Mouse (Mus musculus): ENCODE data around the gene Map3k4. TPM values are rescaled to one million over a fixed set of nuclear protein-coding genes. Genes with fewer than 3 reads are reported as not detected.

The Map3k4 gene
- polyA plus RNA-seq, 1 experiment from 2014 or later, result 45.0 TPM

DNA sequence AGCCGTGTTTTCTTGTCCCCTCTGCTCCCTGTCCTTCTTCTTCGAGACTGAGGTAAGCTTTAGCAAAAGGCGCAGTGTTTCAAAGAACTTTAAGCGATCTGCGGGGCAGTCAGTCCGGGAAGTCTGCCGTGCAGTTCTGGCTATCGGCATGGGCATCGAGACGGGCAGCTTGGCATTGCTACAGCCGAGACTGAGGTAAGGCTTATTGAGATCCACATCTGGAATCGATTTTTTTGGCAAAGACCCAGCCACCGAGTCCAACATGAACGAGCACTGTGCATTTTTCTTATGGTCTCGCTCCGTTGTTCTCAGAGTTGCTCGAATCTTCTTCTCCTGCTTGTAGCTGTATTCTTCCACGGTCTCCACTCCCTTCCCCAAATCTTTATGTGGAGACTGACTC, 46.8 kb downstream of the Map3k4 start:
- Histone ChIP-seq H3K9me3 (ENCODE audit: control insufficient read depth, low read length) (no peaks in the 10 kb centered on the region), H3K36me3 (ENCODE audit: control insufficient read depth, insufficient read depth, low read length) (peaks cover 18% of the 10 kb centered on the region), H3K9ac (ENCODE audit: low read length) (no peak overlapping the region), H3K4me2 (ENCODE audit: low read depth) (no peak overlapping the region), H3K27me3 (ENCODE audit: control insufficient read depth, insufficient read depth, low read length) (no peaks in the 10 kb centered on the region), H3K4me3 (ENCODE audit: low read depth, low read length) (no peak overlapping the region), H3K27ac (ENCODE audit: low read depth, low read length) (no peak overlapping the region), H3K4me1 (ENCODE audit: control insufficient read depth, insufficient read depth, low read length) (no peaks in the 10 kb centered on the region)
- no peak for ATAC-seq (ENCODE audit: insufficient read depth, low FRiP score, low TSS enrichment)
- 95% methylated on average over 18 of the region's 18 CpGs for WGBS
- DNase-seq (ENCODE audit: low spot score), result no peak

DNA sequence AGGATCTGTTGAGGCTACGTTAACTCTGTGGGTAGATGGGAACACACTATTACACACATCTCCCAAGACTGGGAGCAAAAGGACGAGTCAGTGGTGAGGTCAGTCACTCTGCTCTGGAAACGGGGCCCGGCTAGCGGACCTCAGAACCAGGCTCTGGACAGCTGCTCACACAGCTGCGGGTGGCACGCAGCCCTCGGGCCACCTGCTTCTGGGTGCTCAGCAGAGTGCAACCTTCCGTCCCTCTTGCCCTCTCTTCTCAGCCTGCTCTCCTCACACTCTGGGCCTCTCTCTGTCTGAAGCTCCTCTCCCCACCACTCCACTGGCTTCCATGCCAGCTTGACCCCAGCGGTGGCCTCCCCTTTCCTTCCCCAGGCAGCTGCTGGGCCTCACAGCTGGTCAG, 50.1 kb downstream of the Map3k4 start:
- H3K4me2 ChIP-seq (ENCODE audit: low read depth), result no peak overlapping the region
- H3K27me3 ChIP-seq (ENCODE audit: control insufficient read depth, insufficient read depth, low read length), result no peaks in the 10 kb centered on the region
- H3K36me3 ChIP-seq (ENCODE audit: control insufficient read depth, insufficient read depth, low read length), result peaks cover 13% of the 10 kb centered on the region
- 0 out of 2 replicates have a peak overlapping the region, but pooled peaks have one; percentile 8 for H3K27ac ChIP-seq (ENCODE audit: low read depth, low read length)
- H3K9me3 ChIP-seq (ENCODE audit: control insufficient read depth, low read length), result no peaks in the 10 kb centered on the region
- H3K4me3 ChIP-seq (ENCODE audit: low read depth, low read length), result no peak overlapping the region
- H3K4me1 ChIP-seq (ENCODE audit: control insufficient read depth, insufficient read depth, low read length), result peaks cover 2% of the 10 kb centered on the region
- DNase-seq (ENCODE audit: low spot score), result no peak
- no peak for ATAC-seq (ENCODE audit: insufficient read depth, low FRiP score, low TSS enrichment)
- no peak overlapping the region for H3K9ac ChIP-seq (ENCODE audit: low read length)
- 86% methylated on average over 10 of the region's 10 CpGs for WGBS

DNA sequence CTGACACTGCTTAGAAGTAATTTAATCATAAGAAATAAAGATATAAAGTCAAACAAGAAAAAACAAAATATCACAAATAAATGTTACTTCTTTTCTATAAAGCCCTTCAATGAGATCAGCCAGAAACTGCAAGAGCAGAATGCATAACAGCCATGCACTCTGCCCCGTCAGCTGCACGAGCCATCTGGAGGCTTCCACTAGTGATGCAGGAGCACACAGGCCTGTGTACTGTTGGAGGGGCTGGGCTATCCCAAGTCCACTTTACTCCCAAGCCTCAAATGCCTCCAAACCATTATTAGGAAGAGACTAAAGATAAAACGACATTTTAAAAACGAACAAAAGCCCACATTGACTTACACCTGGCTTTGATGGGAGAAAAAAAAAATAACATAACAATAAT, 50.5 kb downstream of the Map3k4 start:
- no peak for DNase-seq (ENCODE audit: low spot score)
- H3K9me3 ChIP-seq (ENCODE audit: control insufficient read depth, low read length), result no peaks in the 10 kb centered on the region
- H3K4me2 ChIP-seq (ENCODE audit: low read depth), result no peak overlapping the region
- H3K27me3 ChIP-seq (ENCODE audit: control insufficient read depth, insufficient read depth, low read length), result no peaks in the 10 kb centered on the region
- H3K36me3 ChIP-seq (ENCODE audit: control insufficient read depth, insufficient read depth, low read length), result peaks cover 13% of the 10 kb centered on the region
- no peak for ATAC-seq (ENCODE audit: insufficient read depth, low FRiP score, low TSS enrichment)
- H3K9ac ChIP-seq (ENCODE audit: low read length), result no peak overlapping the region
- H3K27ac ChIP-seq (ENCODE audit: low read depth, low read length), result no peak overlapping the region
- 82% methylated on average over 4 of the region's 4 CpGs for WGBS
- H3K4me1 ChIP-seq (ENCODE audit: control insufficient read depth, insufficient read depth, low read length), result peaks cover 2% of the 10 kb centered on the region
- H3K4me3 ChIP-seq (ENCODE audit: low read depth, low read length), result no peak overlapping the region

DNA sequence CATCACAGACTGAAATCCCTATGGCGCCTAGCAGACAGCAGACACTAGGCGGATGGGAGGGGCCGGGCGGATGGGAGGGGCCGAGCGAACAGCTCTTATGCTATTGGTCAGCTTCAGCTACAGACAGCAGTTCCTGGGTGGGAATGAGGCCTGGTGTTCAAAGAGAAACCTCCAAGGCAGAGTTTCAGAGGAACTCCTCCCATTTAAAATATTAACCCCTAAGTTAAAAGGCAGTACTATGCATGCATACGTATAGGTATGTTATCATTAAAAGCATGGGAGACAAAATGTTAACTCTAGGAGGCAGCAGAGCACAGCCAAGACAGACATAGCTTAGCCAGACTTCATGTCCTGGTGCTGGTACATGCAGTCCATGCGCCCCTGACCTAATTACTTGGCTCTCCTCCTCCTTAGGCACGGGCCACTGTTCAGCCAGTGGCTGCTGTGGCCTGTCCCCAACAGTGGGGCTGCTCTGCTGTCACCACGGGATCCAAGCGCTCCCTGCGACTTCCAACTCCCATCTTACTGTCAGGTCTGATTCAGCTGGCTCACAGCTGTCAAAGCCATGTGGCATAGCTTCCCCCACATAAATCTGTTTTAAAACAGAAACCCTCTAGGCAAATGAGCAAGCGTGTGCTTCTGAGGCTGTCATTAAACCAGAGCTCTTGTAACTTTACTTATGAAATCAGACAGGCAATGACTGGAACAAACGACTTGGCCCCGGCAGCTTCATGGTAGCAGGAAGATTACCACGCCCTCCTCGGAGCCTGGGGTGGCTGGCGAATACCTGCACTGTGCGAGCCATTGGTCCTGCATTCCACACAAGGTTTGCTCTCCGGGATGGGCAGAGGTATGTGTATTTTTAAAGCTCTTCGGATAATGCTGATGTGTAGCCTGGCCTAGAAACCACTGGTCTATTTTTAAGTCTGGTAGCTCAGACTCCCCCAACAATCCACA, 52.3 kb downstream of the Map3k4 start:
- WGBS, result 62% methylated on average over 21 of the region's 21 CpGs
- Histone ChIP-seq H3K36me3 (ENCODE audit: control insufficient read depth, insufficient read depth, low read length) (peaks cover 7% of the 10 kb centered on the region), H3K4me3 (ENCODE audit: low read depth, low read length) (no peak overlapping the region), H3K9me3 (ENCODE audit: control insufficient read depth, low read length) (no peaks in the 10 kb centered on the region), H3K27me3 (ENCODE audit: control insufficient read depth, insufficient read depth, low read length) (no peaks in the 10 kb centered on the region), H3K4me1 (ENCODE audit: control insufficient read depth, insufficient read depth, low read length) (peaks cover 2% of the 10 kb centered on the region), H3K9ac (ENCODE audit: low read length) (peak overlapping the region; percentile 18), H3K4me2 (ENCODE audit: low read depth) (no peak overlapping the region), H3K27ac (ENCODE audit: low read depth, low read length) (0 out of 2 replicates have a peak overlapping the region, but pooled peaks have one; percentile 27)
- ATAC-seq (ENCODE audit: insufficient read depth, low FRiP score, low TSS enrichment) (peak; percentile 73), DNase-seq (ENCODE audit: low spot score) (peak; percentile 43)

DNA sequence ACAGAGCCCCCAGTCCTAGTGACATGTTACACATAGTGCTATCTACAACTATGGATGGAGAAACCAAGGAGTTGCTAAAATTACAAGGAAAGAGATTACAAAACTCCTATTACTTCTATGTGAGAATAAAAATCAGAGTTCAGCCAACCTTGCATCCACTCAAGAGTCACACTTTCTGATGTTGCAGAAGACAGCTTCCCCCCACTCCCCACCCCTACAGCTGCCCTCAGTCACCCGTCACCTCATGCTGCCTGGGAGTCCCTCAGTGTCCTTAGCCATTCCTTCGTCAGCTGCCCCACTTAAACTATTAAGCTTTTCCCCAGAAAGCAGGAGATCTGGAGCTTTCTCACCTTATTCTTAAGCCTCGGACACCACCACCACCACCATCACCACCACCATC, 54.3 kb downstream of the Map3k4 start:
- Histone ChIP-seq H3K27me3 (ENCODE audit: control insufficient read depth, insufficient read depth, low read length) (no peaks in the 10 kb centered on the region), H3K4me2 (ENCODE audit: low read depth) (no peak overlapping the region), H3K27ac (ENCODE audit: low read depth, low read length) (no peak overlapping the region), H3K36me3 (ENCODE audit: control insufficient read depth, insufficient read depth, low read length) (peaks cover 4% of the 10 kb centered on the region), H3K4me3 (ENCODE audit: low read depth, low read length) (no peak overlapping the region), H3K9me3 (ENCODE audit: control insufficient read depth, low read length) (no peaks in the 10 kb centered on the region), H3K9ac (ENCODE audit: low read length) (no peak overlapping the region), H3K4me1 (ENCODE audit: control insufficient read depth, insufficient read depth, low read length) (peaks cover 2% of the 10 kb centered on the region)
- ATAC-seq (ENCODE audit: insufficient read depth, low FRiP score, low TSS enrichment), result no peak
- DNase-seq (ENCODE audit: low spot score), result no peak
- WGBS, result 86% methylated on average over 3 of the region's 3 CpGs

DNA sequence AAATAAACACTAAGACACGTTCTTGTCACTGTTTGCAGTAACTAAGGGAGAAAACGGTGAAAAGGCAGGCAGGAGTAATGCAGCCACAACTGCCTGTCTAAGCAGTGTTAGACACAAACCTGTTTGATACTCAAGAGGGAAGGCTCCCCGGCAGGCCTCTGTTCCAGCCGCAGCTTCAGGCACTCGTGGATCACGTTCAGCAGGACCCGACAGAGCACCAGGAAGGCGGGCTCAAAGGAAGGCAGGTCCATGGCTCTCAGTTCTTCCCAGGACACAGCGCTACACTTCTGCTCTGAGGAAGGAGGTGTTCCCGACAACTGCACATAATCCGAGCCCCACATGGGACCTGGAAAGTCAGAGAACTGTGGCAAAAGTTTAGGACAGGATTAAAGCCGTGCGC, 54.8 kb downstream of the Map3k4 start:
- no peak for ATAC-seq (ENCODE audit: insufficient read depth, low FRiP score, low TSS enrichment)
- peaks cover 2% of the 10 kb centered on the region for H3K4me1 ChIP-seq (ENCODE audit: control insufficient read depth, insufficient read depth, low read length)
- H3K4me2 ChIP-seq (ENCODE audit: low read depth), result no peak overlapping the region
- no peaks in the 10 kb centered on the region for H3K9me3 ChIP-seq (ENCODE audit: control insufficient read depth, low read length)
- WGBS, result 86% methylated on average over 13 of the region's 13 CpGs
- H3K36me3 ChIP-seq (ENCODE audit: control insufficient read depth, insufficient read depth, low read length), result peaks cover 4% of the 10 kb centered on the region
- no peak overlapping the region for H3K9ac ChIP-seq (ENCODE audit: low read length)
- no peak overlapping the region for H3K4me3 ChIP-seq (ENCODE audit: low read depth, low read length)
- no peaks in the 10 kb centered on the region for H3K27me3 ChIP-seq (ENCODE audit: control insufficient read depth, insufficient read depth, low read length)
- no peak for DNase-seq (ENCODE audit: low spot score)
- no peak overlapping the region for H3K27ac ChIP-seq (ENCODE audit: low read depth, low read length)

DNA sequence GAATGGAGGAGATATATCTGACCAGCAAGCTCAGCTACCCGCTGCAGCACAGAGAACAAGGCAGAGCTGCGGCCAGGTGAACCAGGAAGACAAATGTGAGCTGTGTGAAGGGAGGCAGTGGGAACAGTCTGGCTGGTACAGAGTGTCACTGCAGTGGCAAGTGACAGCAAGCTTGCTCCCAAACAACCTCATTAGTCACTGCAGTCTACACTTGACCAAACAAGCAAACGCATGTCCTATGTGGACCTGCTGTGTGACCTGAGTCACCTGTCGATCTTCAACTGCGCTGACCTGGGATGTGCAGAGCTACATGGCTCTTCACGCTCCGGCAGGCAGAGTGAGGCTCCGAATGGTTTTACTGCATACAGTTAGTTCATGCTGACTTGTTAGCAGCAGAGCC, 55.7 kb downstream of the Map3k4 start:
- H3K36me3 ChIP-seq (ENCODE audit: control insufficient read depth, insufficient read depth, low read length), result no peaks in the 10 kb centered on the region; the same call in none of the 2 replicates
- peaks cover 2% of the 10 kb centered on the region for H3K4me1 ChIP-seq (ENCODE audit: control insufficient read depth, insufficient read depth, low read length)
- 95% methylated on average over 8 of the region's 8 CpGs for WGBS
- H3K4me2 ChIP-seq (ENCODE audit: low read depth), result no peak overlapping the region
- H3K9me3 ChIP-seq (ENCODE audit: control insufficient read depth, low read length), result no peaks in the 10 kb centered on the region
- DNase-seq (ENCODE audit: low spot score), result no peak
- H3K27me3 ChIP-seq (ENCODE audit: control insufficient read depth, insufficient read depth, low read length), result no peaks in the 10 kb centered on the region
- no peak overlapping the region for H3K27ac ChIP-seq (ENCODE audit: low read depth, low read length)
- no peak overlapping the region for H3K4me3 ChIP-seq (ENCODE audit: low read depth, low read length)
- H3K9ac ChIP-seq (ENCODE audit: low read length), result no peak overlapping the region
- no peak for ATAC-seq (ENCODE audit: insufficient read depth, low FRiP score, low TSS enrichment)

DNA sequence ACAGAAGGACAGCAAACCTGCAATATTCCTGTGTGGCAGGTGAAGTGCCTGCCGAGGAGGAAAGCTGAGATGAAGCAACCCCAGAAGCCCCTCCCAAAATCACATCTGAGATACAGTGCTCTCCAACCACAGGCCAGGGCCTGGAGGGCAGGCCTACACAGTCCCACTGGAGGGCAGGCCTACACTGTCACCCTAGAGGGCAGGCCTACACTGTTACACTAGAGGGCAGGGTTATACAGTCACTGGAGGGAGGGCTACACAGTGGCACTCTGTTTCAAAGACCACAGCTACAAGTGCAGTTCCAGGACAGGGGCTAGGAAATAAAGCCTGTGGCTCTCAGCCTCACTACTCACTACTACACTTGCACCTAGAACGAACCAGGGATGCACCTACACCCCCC, 56.7 kb downstream of the Map3k4 start:
- no peaks in the 10 kb centered on the region; the same call in none of the 2 replicates for H3K36me3 ChIP-seq (ENCODE audit: control insufficient read depth, insufficient read depth, low read length)
- no peak overlapping the region for H3K9ac ChIP-seq (ENCODE audit: low read length)
- WGBS, result 84% methylated on average over 2 of the region's 2 CpGs
- H3K4me3 ChIP-seq (ENCODE audit: low read depth, low read length), result no peak overlapping the region
- no peak overlapping the region for H3K27ac ChIP-seq (ENCODE audit: low read depth, low read length)
- DNase-seq (ENCODE audit: low spot score), result no peak
- H3K27me3 ChIP-seq (ENCODE audit: control insufficient read depth, insufficient read depth, low read length), result no peaks in the 10 kb centered on the region
- H3K4me2 ChIP-seq (ENCODE audit: low read depth), result no peak overlapping the region
- H3K9me3 ChIP-seq (ENCODE audit: control insufficient read depth, low read length), result no peaks in the 10 kb centered on the region
- ATAC-seq (ENCODE audit: insufficient read depth, low FRiP score, low TSS enrichment), result no peak; the same call in 1 of the 2 replicates
- H3K4me1 ChIP-seq (ENCODE audit: control insufficient read depth, insufficient read depth, low read length), result peaks cover 2% of the 10 kb centered on the region

DNA sequence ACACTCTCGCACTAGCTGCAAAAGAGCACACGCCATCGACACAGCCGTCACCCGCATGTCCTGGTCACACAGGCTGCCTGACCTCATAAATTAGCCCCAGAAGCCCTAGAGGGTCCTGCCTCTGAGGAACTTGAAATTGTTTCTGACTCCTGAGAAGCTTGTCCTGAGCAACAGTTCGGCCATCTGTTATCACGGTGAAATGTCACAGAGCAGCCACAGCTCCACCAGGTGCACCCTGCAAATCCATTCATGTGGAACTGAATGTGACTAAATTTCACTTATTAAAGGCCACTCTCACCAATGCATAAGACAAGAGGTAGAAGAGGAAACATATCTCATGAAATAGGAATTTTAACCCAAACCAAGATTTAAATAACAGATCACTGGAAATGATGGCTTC, 57.2 kb downstream of the Map3k4 start:
- Histone ChIP-seq H3K4me2 (ENCODE audit: low read depth) (no peak overlapping the region), H3K4me1 (ENCODE audit: control insufficient read depth, insufficient read depth, low read length) (peaks cover 2% of the 10 kb centered on the region; the same call in 1 of the 2 replicates), H3K9me3 (ENCODE audit: control insufficient read depth, low read length) (no peaks in the 10 kb centered on the region), H3K4me3 (ENCODE audit: low read depth, low read length) (no peak overlapping the region), H3K9ac (ENCODE audit: low read length) (no peak overlapping the region), H3K36me3 (ENCODE audit: control insufficient read depth, insufficient read depth, low read length) (no peaks in the 10 kb centered on the region; the same call in none of the 2 replicates), H3K27me3 (ENCODE audit: control insufficient read depth, insufficient read depth, low read length) (no peaks in the 10 kb centered on the region), H3K27ac (ENCODE audit: low read depth, low read length) (no peak overlapping the region)
- WGBS, result 88% methylated on average over 7 of the region's 7 CpGs
- ATAC-seq (ENCODE audit: insufficient read depth, low FRiP score, low TSS enrichment), result no peak
- DNase-seq (ENCODE audit: low spot score), result no peak

All from neural tube, embryonic 11.5 days (tissue).